Mouse (Mus musculus) C2C12 (cell line): ENCODE measurements around the gene Auh. TPM values are rescaled to one million over a fixed set of nuclear protein-coding genes. Genes with fewer than 3 reads are reported as not detected.
A peak's percentile ranks its signal among the peaks of the same experiment; 100 is the strongest.

Source experiments
- H3K27me3 ChIP-seq: one replicate; pipeline ENCODE4 v1.6.1; 2011; ENCODE audit not compliant: control insufficient read depth, insufficient read depth, insufficient read length
- H3K36me3 ChIP-seq: one replicate; pipeline ENCODE4 v1.6.1; 2011; ENCODE audit not compliant: control insufficient read depth, insufficient read depth
- H3K4me3 ChIP-seq: one replicate; pipeline ENCODE4 v1.5.1; 2011; ENCODE audit warnings: mild to moderate bottlenecking, control low read depth; ENCODE audit not compliant: poor library complexity, insufficient read depth, severe bottlenecking
- H3K79me2 ChIP-seq: one replicate; pipeline ENCODE4 v1.6.1; 2011; ENCODE audit not compliant: control insufficient read depth, insufficient read depth
- H3K79me3 ChIP-seq: one replicate; pipeline ENCODE4 v1.6.1; 2011; ENCODE audit warnings: low read depth, control low read depth
- H3ac ChIP-seq: one replicate; pipeline ENCODE3; 2011; ENCODE audit warnings: low read depth; ENCODE audit not compliant: control insufficient read depth, insufficient read length
- CEBPB ChIP-seq: IDR thresholded peaks from one replicate; pipeline ENCODE4 v1.6.1; 2011; ENCODE audit warnings: low read depth, mild to moderate bottlenecking, control low read depth, moderate library complexity
- CTCF ChIP-seq: IDR thresholded peaks from one replicate; pipeline ENCODE4 v1.5.1; 2011; ENCODE audit not compliant: control insufficient read depth, insufficient read depth, insufficient read length
- FOSL1 ChIP-seq: IDR thresholded peaks from one replicate; pipeline ENCODE4 v1.8.0; 2011; ENCODE audit warnings: mild to moderate bottlenecking, low read length; ENCODE audit not compliant: poor library complexity, insufficient read depth, severe bottlenecking
- MAX ChIP-seq: IDR thresholded peaks from one replicate; pipeline ENCODE4 v1.6.1; 2011; ENCODE audit warnings: mild to moderate bottlenecking, control low read depth
- MYOD1 ChIP-seq: IDR thresholded peaks from one replicate; pipeline ENCODE4 v1.6.1; 2011; ENCODE audit warnings: low read depth; ENCODE audit not compliant: control insufficient read depth, insufficient read length
- MYOG ChIP-seq: IDR thresholded peaks from one replicate; pipeline ENCODE4 v1.6.1; 2011; ENCODE audit not compliant: control insufficient read depth, insufficient read length; ENCODE audit errors: extremely low read depth
- USF1 ChIP-seq: IDR thresholded peaks from one replicate; pipeline ENCODE4 v1.6.1; 2011; ENCODE audit warnings: low read depth, mild to moderate bottlenecking, control low read depth, moderate library complexity
- polyA plus RNA-seq: library from polyadenylated mRNA; unstranded; fragments of >200 nt; fragmentation: generic; extraction: Trizol; gene quantifications from one replicate; pipeline ENCODE4 v1.2.1, GENCODE M21; 2012; ENCODE audit warnings: missing spikeins

Gene Auh
- polyA plus RNA-seq, 1 experiment: 14.0 TPM

DNA sequence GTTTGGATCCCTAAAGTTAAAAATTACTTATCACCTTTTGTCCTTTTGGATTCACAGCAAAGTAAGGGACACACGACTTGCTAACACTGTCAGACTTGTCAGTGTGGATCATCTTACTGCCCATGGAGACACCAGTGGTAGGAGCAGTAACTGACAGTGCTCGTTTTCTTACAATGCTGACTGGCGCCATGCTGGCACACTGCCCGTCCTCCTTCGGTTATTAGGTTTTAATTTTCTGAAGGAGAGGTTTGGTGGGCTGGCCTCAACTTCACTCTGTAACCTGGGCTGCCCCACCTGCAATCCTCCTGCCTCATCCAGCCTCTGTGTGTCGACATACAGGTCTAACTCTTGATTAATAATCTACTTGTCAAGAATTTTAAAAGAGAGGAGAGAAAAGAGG lies 31.7 kb downstream of the Auh start:
- H3K4me3 ChIP-seq: no peak overlapping the region
- H3K27me3 ChIP-seq: no peaks in the 10 kb centered on the region
- TF ChIP-seq MAX (no peak), MYOG (no peak), CTCF (no peak), CEBPB (no peak), USF1 (no peak), FOSL1 (no peak)
- H3K79me3 ChIP-seq: no peaks in the 10 kb centered on the region
- H3ac ChIP-seq: no peak overlapping the region
- no peaks in the 10 kb centered on the region for H3K36me3 ChIP-seq
- no peaks in the 10 kb centered on the region for H3K79me2 ChIP-seq

DNA sequence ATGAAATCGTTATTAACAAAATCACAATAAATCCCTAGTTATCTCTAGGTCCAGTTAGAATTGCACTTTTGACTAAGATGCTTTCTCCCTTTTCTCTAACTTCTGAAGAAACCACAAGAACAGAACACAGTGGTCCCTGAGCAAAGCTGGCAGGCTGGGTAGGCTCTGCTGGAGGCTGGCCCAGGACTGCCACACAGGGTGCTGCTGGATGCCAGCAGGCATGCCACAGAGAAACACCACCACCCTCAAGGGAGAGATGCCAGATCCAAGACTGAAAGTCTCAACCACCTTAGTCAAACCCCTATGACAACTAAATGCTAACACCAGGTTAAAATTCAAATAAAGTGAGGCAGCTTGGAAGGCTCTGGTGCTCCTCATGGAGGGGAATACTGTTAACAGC lies 36.7 kb downstream of the Auh start:
- no peaks in the 10 kb centered on the region for H3K27me3 ChIP-seq
- no peak overlapping the region for H3ac ChIP-seq
- TF ChIP-seq MYOD1 (no peak), CTCF (no peak), MAX (no peak), CEBPB (no peak), USF1 (no peak), FOSL1 (no peak), MYOG (no peak)
- no peaks in the 10 kb centered on the region for H3K36me3 ChIP-seq
- H3K79me3 ChIP-seq: no peaks in the 10 kb centered on the region
- H3K79me2 ChIP-seq: no peaks in the 10 kb centered on the region
- no peak overlapping the region for H3K4me3 ChIP-seq

DNA sequence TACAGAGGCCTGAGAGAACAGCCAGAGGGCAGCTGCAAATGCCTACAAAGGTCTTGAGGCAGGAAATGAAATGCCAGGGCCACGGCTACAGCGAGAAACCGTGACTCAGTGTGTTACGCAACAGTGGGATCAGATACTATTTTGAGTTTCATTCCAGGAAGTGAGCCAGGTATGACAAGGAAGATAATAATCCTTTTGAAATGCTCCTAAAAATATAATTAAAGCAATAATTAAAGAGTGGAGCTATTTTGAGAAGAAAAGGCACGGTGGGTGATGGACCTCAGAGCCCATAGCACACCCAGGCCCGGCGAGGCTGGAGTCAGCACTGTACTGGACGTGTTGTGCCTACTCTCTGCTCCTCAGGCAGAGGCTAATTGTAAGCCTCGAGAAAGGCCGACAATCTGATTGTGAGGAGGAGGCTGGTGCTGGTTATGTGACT lies 37.4 kb downstream of the Auh start:
- no peaks in the 10 kb centered on the region for H3K79me2 ChIP-seq
- TF ChIP-seq FOSL1 (peak; percentile 48), MYOG (no peak), MYOD1 (peak; percentile 68), CTCF (no peak), CEBPB (peak; percentile 100), USF1 (no peak), MAX (peak; percentile 6)
- no peaks in the 10 kb centered on the region for H3K79me3 ChIP-seq
- no peak overlapping the region for H3K4me3 ChIP-seq
- H3K27me3 ChIP-seq: no peaks in the 10 kb centered on the region
- no peaks in the 10 kb centered on the region for H3K36me3 ChIP-seq
- peak overlapping the region; percentile 3 for H3ac ChIP-seq

DNA sequence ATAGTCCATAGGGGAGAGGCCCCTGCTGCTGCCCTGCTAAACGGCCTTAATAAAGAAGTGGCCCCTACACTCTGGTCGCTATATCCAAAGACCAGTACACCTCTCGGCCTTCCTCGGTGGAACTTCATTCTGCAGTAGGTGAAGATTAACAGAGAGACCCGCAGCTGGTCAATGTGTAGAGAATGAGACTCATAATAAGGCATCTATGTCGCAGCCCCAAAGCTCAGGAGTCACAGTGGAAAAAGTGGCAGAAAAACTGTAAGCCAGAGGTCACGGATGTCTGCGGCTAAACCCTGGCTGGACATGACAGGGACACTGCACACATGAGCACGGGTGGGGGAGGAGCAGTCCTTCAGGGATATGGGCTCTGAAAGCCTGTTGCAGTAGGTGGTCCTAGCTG lies 39.2 kb downstream of the Auh start:
- Histone ChIP-seq H3K4me3 (no peak overlapping the region), H3ac (no peak overlapping the region), H3K79me2 (no peaks in the 10 kb centered on the region), H3K36me3 (no peaks in the 10 kb centered on the region), H3K79me3 (no peaks in the 10 kb centered on the region), H3K27me3 (no peaks in the 10 kb centered on the region)
- TF ChIP-seq CTCF (no peak), MYOG (no peak), USF1 (no peak), CEBPB (no peak), FOSL1 (no peak), MAX (no peak), MYOD1 (no peak)

DNA sequence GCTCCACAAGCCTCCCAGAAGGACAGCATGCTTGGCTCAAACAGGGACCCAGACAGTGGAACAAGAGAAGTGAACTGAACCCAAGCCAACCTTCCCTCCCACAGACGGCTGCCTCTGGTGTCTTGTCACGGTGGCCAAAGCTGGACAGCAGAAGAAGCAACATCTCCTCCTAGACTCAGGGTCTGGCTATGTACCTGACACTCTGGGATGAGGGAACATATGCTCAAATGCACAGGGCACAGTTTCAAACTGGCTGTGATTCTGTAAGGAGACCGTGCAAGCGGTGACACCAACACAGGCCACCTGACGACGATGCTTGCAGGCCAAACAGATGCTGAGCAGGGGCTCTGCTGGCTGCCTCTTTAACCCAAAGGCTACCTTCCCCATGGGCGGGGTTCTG lies 42.7 kb downstream of the Auh start:
- Histone ChIP-seq H3ac (no peak overlapping the region), H3K4me3 (no peak overlapping the region), H3K36me3 (no peaks in the 10 kb centered on the region), H3K79me2 (no peaks in the 10 kb centered on the region), H3K79me3 (no peaks in the 10 kb centered on the region), H3K27me3 (no peaks in the 10 kb centered on the region)
- TF ChIP-seq MYOG (no peak), FOSL1 (no peak), CTCF (no peak), USF1 (no peak), MYOD1 (no peak), MAX (no peak), CEBPB (no peak)

DNA sequence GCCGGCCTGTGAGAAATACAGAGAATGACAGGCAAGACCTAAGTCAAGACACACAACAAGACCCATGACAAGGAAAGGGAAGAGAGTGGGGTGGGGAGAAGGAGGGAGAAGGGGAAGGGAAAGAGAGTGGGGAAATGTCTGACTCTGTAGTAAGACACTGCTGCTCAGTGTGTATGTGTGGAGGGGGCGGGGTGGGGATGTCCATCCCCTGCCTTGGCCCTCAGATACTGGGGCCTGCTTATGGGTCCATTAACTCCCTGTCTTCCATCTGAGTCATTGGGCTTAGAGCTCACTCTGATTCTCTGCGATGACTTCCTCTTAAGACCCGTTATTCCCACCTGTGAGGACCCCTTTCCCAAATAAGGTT lies 45.5 kb downstream of the Auh start:
- no peaks in the 10 kb centered on the region for H3K79me2 ChIP-seq
- TF ChIP-seq MAX (no peak), MYOD1 (no peak), MYOG (no peak), FOSL1 (no peak), USF1 (no peak), CEBPB (no peak), CTCF (no peak)
- H3K36me3 ChIP-seq: no peaks in the 10 kb centered on the region
- H3ac ChIP-seq: no peak overlapping the region
- no peaks in the 10 kb centered on the region for H3K27me3 ChIP-seq
- no peaks in the 10 kb centered on the region for H3K79me3 ChIP-seq
- no peak overlapping the region for H3K4me3 ChIP-seq
